Mouse (Mus musculus) adrenal gland, adult 2 months (tissue): ENCODE data around the gene Adgrl2. TPM values are rescaled to one million over a fixed set of nuclear protein-coding genes. Genes with fewer than 3 reads are reported as not detected.

Source experiments
- DNase-seq: peaks from one replicate; pipeline ENCODE4 v3.0.0; 2021
- polyA plus RNA-seq: library from polyadenylated mRNA; depleted of rRNA; stranded (reverse); fragments of >200 nt; gene quantifications from 2 replicates; pipeline ENCODE4 v1.2.3, GENCODE M21; 2012
- total RNA-seq, 2 experiments: library from RNA; stranded (reverse); gene quantifications; 2 replicates each; pipeline ENCODE4 v1.2.3; 2021

Adgrl2 gene
- total and polyA plus RNA-seq, 3 experiments: 49.1 to 70.5 (median 69.0) TPM

- no peak for DNase-seq
Measured at GRCm38 (mm10) chr3:148921966-148922587, 68.3 kb downstream of the Adgrl2 start.

DNA sequence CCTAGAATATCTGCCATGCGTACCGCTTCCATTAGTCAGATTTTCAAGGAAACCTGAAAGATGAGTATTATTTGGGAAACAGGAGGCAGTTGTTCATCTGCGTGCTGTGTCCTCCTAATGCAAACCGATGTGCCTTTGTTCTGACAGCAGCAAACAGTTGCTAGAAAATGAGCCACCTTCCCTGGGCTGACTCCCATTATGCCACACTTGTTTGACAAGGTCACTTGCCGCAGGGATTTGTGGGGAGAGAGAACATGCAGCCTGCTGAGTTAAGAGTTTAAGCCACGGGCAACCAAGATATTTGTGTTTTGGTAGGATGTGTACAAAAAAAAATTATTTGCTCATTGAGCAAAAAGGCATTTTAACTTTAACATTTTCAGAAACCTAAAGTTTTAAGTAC, 69.5 kb downstream of the Adgrl2 start:
- no peak for DNase-seq

GRCm38 (mm10) chr3:148918425-148918824, 71.9 kb downstream of the Adgrl2 start:
- DNase-seq: no peak

DNA sequence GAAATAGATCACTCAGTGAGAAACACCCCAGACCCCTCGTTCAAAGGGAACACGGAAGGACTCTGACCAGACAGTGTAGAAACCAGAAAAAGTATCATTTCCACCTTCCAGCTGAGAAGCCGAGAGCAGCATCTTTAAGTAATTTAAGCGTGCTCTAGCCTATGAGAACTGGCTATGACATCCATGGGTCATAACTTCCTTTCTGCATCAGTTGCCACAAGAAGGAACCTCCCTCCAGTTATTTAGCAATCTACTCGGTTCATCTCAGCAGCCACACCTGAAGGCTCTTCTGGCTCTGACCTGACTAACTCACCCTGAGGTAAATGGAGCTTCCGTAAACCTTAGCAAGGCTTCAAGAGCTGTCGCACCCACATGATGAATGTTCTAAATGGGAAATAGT, 72.5 kb downstream of the Adgrl2 start:
- no peak for DNase-seq

GRCm38 (mm10) chr3:148916226-148916625, 74.1 kb downstream of the Adgrl2 start:
- DNase-seq: no peak

- DNase-seq: no peak
Measured at GRCm38 (mm10) chr3:148912944-148913684, 77.2 kb downstream of the Adgrl2 start.

GRCm38 (mm10) chr3:148912536-148912935, 77.8 kb downstream of the Adgrl2 start:
- no peak for DNase-seq

DNA sequence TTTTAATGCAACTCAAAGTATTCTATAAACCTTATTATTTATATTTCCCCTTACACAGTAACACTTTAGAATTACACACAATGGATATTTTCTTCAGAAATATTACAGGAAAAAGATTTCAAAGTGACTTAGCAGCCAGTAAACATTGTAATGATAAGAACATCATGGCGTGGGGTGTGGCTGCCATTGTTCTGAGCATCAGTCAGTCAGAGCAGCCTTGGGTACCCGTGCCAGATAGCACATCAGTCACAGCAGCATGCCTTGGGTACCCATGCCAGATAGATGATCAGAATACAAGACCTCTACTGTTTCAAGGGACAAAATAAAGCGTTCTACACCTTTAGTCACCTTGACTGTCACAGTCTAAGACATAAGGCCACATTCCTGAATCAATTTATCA, 82.5 kb downstream of the Adgrl2 start:
- DNase-seq: no peak

DNA sequence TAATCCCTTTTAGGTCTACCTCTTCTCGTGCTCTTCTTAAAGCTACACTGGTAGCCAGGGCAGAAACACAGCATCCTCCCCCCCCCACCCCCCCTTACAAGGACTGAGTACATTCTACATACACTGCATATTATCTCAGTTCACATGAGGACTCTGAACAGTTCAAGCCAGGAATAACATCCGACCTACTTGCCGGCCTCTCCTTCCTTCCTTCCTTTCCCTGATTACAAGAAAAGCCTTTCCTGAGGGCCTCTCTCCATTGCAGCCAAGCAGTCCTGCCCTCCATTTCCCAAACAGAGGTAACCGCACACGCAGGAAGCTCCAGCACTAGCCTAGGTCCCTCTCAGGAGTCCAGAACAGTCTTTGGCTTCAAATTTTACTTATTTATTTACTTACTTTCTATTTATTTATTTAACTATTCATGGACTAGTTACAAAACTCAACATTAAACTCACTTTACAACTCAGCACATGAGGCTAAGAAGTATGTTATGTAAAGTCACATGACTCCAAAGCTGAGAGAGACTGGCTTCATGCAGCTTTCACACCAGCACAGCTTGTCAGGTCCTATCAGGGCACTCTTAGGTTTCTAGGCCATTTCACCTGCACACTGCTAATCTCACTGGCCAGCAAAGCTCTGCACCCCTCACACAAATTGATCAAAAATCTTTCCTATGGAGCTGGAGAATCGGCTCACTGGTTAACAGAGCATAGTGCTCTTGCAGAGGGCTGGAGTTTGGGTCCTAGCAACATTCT, 83.2 kb downstream of the Adgrl2 start:
- no peak for DNase-seq

- DNase-seq: no peak
Measured at GRCm38 (mm10) chr3:148905906-148906779, 84.2 kb downstream of the Adgrl2 start.

DNA sequence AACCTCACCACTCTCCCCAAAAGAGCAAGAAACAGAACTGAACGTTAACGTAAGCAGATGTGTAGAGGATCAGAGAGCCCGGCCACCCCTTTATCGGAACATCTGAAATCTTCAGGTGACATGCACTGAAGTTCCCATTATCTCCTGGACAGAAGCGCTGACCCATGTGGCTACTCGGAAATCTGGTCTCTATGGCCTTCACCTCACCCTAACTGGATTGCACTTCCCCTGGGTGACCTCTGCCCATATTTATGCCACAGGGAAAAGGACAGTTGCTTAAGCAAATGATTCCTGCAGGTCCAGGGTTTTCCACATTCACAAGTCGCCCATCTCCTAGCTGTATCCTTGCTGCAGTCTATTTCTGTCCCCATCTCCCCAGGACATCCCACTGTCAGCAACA, 84.9 kb downstream of the Adgrl2 start:
- DNase-seq: no peak

DNA sequence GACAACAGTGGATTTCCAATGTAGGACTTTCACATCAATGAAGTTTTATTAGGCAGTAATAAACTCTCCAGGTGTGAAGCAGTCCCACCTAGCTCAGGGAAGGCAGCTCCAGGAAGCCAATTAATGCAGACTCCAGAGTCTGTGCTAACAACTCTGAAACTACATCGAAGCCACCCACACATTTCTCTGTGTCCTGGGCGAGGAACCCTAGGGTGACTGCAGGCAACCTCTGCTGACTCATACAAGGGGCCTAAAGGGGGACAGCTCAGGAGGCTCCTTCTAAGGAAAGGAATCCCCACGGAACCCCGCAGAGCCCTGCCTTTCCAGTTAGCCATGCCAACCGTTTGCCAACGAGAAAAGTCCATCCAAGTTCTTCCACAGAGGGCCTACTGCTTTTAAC, 90.5 kb downstream of the Adgrl2 start:
- no peak for DNase-seq

DNA sequence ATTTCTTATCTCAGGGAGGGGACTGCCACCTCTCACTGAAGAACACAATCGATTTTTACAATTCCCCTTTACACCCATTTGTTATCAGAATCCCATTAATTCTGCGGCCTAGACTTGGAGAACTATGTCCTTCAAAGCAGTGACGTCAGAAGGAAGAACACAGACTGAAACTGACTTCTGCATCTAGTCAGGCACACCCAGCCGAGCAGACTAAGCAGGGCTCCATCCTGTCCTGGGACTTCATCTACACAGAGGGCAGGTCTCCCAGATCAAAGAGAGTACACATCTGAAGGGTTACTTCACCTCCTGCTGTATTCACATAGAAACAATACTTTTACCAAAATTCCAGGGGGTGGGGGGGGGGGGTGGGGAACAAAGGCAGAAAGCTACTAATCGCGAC, 90.9 kb downstream of the Adgrl2 start:
- DNase-seq: no peak

DNA sequence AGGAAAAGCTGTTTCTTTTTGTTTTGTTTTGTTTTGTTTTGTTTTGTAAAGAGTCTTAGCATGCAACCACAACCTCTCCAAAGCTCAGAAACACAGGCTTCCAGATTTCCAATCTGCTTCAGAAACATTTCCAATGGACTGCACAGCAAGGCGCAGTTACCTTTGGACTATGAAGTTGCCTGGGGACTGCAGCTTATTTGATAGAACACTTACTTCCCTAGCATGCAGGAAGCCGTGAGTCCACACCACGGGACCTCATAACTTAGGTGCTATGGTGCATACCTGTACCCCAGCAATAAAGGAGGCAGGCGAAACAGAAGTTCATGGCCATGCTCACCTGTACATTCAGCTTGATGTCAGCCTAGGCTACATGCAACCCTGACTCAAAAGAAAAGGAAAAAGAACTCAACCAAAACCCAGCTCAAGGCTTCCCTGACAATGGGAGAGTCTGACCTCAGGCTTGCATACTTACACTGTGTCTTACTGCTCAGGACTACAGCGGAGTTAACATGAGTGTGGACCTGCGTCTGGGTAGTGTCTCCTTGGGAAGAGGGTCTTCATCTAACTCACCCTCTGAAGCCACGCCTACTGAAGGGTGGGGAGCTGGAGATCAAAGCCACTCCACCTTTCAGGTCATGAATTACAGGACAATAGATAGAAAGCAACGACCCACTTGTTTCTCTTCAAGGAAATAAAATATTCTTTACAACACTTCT, 91.7 kb downstream of the Adgrl2 start:
- no peak for DNase-seq

DNA sequence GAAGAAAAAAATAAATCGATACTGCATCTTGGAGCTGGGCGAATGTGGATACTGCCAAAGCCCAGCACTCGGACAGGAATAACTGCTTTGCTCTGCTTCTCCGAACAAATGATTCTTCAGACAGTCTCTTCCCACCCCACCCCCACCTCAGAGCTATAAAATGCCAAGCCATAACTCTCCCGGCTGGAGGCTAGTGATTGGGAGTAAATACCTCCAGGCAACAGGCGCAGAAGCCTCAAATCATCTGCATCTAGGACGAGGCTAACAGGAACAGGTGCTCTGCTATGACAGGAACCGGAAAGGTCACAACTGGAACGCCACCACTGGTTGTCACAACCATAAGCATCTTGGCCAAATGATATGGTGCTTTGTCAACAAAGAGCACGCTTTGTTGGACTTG, 94.1 kb downstream of the Adgrl2 start:
- DNase-seq: no peak

GRCm38 (mm10) chr3:148895396-148896109, 94.8 kb downstream of the Adgrl2 start:
- no peak for DNase-seq

GRCm38 (mm10) chr3:148894867-148895266, 95.5 kb downstream of the Adgrl2 start:
- DNase-seq: no peak

DNA sequence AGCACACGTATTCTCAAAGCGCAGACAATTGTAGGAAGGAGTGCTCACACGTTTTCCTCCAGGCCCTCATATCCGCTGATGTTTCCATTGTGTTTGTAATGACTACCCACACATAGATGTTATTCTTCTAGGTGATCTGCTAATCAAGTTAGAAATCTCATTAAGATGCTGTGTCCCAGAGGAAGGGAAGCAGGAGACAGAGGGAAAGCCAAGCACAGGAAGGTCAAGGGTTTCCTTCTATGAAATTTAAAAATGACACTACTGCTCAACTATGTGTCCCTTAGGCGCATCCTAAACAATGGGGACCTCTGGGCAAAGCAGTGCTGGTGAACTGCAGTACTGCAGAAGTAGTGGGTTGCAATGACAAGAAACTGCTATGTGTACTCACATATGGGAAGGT, 102.5 kb downstream of the Adgrl2 start:
- DNase-seq: no peak

- DNase-seq: no peak
Measured at GRCm38 (mm10) chr3:148886956-148887355, 103.4 kb downstream of the Adgrl2 start.

DNA sequence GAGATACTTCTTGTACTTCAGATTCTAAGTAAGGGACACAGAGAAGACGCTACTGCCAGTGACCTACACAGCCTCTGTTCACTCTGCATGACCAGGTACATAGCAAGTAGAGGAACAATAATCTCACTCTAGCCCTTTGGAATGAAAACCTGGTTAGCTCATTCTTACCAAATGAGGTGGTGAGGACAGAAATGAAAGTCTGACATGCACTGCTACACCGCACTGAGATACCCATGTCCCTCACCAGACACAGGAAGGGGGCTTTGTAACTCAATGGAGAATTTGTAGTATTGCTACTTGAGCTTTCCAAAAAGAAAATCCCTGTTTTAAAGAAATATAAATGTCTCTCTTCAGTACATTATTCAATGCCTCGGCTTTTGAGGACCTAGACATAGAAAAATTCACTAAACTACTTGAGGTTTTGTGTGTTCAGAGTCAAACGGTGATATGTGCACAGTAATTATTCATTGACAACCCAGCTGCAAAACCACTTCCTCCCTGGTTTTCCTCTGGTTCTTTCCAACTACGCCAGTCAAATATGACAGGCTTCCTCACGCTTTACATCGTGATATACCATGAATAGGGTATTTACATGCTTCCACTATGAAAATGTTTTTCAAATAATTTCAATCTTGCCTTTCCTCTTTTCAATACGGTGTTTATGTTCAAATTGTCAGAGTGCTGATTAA, 104.2 kb downstream of the Adgrl2 start:
- no peak for DNase-seq
